Mouse (Mus musculus) cortical plate, adult 2 months (tissue): ENCODE data around the gene Ccser1.

Experiments used
- CTCF ChIP-seq: fragments of 200-500 bp; IDR thresholded peaks from 2 replicates; pipeline ENCODE4 v1.5.1; 2011; ENCODE audit warnings: mild to moderate bottlenecking, control low read depth, low read length; ENCODE audit not compliant: insufficient read depth; ENCODE audit errors: extremely low read depth
- POLR2A ChIP-seq: fragments of 200-500 bp; IDR thresholded peaks from 2 replicates; pipeline ENCODE4 v1.6.1; 2011; ENCODE audit warnings: mild to moderate bottlenecking, low read length, control low read depth; ENCODE audit not compliant: insufficient read depth; ENCODE audit errors: extremely low read depth

DNA sequence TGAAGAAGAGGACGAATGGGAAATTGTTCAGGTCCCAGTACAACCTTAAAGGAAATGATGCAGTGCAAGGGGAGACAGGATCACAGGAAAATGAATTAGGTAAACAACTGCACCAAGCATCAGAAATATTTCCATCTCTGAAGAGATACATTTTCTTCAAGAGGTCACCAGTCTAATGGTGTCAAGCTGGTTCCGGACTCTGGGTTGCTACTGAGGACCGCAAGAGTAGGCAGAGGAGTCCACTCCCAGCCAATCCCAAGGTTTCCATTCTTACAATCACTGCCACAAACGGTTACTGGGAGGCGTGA lies 529 bp upstream of the Ccser1 start:
- TF ChIP-seq CTCF (no peak), POLR2A (no peak)
